Mouse (Mus musculus): ENCODE measurements around the gene Pcdh9. TPM values are rescaled to one million over a fixed set of nuclear protein-coding genes. Genes with fewer than 3 reads are reported as not detected.

The Pcdh9 gene
- total RNA-seq (2014; rRNA removed) (0.37 and 0.54 TPM in 2 replicates), polyA plus RNA-seq (2012; rRNA removed) (0.01 TPM in 1 of 2 replicates, not detected in the other)

DNA sequence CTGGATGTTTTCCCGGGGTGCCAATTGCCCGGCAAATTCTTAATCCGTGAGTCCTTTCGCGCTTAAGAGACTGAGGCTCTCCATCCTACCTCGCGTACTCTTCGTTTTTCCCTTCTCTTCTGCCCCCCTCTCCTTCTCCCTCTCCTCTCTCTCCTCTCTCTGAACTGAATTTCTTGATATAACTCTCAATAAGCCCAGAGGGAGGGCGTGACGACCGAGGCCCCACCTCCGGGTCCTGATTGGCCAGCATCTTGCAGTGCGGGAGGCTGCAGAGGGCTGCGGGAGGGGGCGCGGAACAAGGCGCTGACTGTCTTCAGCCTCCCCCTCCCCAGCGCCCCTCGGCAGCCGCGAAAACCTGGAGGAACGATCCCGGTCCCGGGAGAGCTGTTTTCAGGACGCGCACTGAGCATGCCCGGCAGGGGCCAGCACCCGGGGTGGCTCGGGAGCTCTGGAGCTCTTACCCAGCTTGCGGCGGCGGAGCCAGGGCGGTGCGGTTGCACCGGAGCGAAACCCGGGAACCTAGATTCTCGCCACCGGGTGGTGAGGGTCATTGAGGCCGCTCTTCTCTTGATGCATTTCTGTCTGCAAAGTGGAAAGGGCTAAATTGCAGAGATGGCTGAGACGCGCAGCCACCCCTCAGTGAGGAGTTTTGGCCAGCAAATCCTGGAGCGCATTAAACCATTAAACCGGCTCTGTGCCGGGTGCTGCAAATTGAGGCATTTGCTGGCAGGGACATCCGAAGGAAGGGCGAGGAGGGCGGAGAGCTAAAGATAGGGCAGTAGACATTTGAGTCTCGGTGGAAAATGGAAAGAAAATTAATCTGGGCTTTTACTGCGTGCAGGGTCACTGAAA is at the start of gene Pcdh9:
Pcdh9 (minus strand) TSS at position 161 of the 852 bp plus-strand sequence.
- no peak within 1 kb of the TSS for H3K9ac ChIP-seq (ENCODE audit: low read depth, low read length)
- peak; percentile 2 for DNase-seq (ENCODE audit: extremely low read depth, low read depth, low spot score)
- no peak for TF ChIP-seq POLR2A (IDR thresholded peaks at IDR 0.05; ENCODE audit: extremely low read depth, insufficient read depth, low read length)
- TF ChIP-seq CTCF (IDR thresholded peaks at IDR 0.05; ENCODE audit: low read depth, low read length) = no peak

DNA sequence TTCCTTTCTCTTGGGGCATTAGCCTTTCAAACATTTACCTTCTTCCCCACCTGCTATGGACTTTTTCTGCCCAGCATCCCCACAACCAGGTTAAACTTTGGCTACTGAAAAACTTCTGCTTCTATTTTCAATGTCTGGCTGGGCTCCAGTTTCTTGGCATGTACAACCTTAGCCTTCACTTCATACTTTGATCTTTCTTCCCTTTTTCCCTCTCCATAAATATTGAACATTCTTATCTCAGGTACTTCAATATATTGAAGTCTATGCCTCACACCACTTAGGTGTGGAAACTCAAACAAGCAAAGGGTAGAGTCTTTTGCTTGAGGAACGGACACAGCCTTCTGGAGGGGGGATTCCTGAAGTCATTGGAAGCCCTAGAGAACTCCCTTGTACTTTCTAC is 16.4 kb upstream of the Pcdh9 start:
- Histone ChIP-seq H3K4me1 (ENCODE audit: control insufficient read depth, insufficient read depth, low read length) (no peaks in the 10 kb centered on the region), H3K27me3 (ENCODE audit: control insufficient read depth, insufficient read depth, low read length) (no peaks in the 10 kb centered on the region), H3K27ac (replicated peaks; ENCODE audit: insufficient read depth, low read depth, low read length) (no peak overlapping the region), H3K9ac (ENCODE audit: low read depth, low read length) (no peak overlapping the region), H3K79me2 (ENCODE audit: control insufficient read depth, insufficient read depth, low read length) (no peaks in the 10 kb centered on the region), H3K4me3 (ENCODE audit: insufficient read depth, low read depth, low read length) (no peak overlapping the region), H3K36me3 (ENCODE audit: control insufficient read depth, insufficient read depth, low read length) (no peaks in the 10 kb centered on the region)
- WGBS = 53% methylated on average over 1 of the region's 1 CpGs
- TF ChIP-seq CTCF (IDR thresholded peaks at IDR 0.05; ENCODE audit: low read depth, low read length) = no peak
- no peak for TF ChIP-seq POLR2A (IDR thresholded peaks at IDR 0.05; ENCODE audit: extremely low read depth, insufficient read depth, low read length)
- DNase-seq (ENCODE audit: extremely low read depth, low read depth, low spot score) = no peak

More for the DNA sequence above, at the start of gene Pcdh9:
- Histone ChIP-seq H3K4me3 (ENCODE audit: insufficient read depth, low read depth, low read length) (peak within 1 kb of the TSS; percentile 42), H3K36me3 (ENCODE audit: control insufficient read depth, insufficient read depth, low read length) (no peaks in the 10 kb centered on the region), H3K79me2 (ENCODE audit: control insufficient read depth, insufficient read depth, low read length) (no peaks in the 10 kb centered on the region), H3K27me3 (ENCODE audit: control insufficient read depth, insufficient read depth, low read length) (no peaks in the 10 kb centered on the region; the same call in 1 of the 2 replicates), H3K27ac (replicated peaks; ENCODE audit: insufficient read depth, low read depth, low read length) (no peak within 1 kb of the TSS), H3K4me1 (ENCODE audit: control insufficient read depth, insufficient read depth, low read length) (no peaks in the 10 kb centered on the region)
- 1% methylated on average over 50 of the region's 50 CpGs for WGBS

DNA sequence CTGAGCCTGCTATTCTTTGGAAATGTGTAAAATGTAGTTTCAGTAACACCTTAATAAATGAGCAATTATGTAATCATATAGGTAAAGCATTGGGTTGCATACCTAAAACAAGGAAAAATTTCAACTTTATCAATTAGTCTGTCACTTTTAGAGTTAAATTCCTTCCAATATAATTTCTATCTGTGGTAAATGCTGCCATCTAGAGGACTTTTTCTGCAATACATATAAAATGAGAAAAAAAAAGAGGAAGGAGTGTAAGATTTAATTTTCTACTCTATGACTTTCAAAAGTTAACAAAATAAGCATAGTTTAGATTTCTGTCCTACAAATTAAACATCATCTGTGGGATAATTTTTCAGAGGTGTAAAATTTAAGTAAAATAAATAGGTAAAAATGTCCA is 8.1 kb upstream of the Pcdh9 start:
- Histone ChIP-seq H3K9ac (ENCODE audit: low read depth, low read length) (no peak overlapping the region), H3K27ac (replicated peaks; ENCODE audit: insufficient read depth, low read depth, low read length) (no peak overlapping the region), H3K4me3 (ENCODE audit: insufficient read depth, low read depth, low read length) (no peak overlapping the region), H3K27me3 (ENCODE audit: control insufficient read depth, insufficient read depth, low read length) (no peaks in the 10 kb centered on the region), H3K79me2 (ENCODE audit: control insufficient read depth, insufficient read depth, low read length) (no peaks in the 10 kb centered on the region), H3K4me1 (ENCODE audit: control insufficient read depth, insufficient read depth, low read length) (no peaks in the 10 kb centered on the region), H3K36me3 (ENCODE audit: control insufficient read depth, insufficient read depth, low read length) (no peaks in the 10 kb centered on the region)
- TF ChIP-seq POLR2A (IDR thresholded peaks at IDR 0.05; ENCODE audit: extremely low read depth, insufficient read depth, low read length) = no peak
- TF ChIP-seq CTCF (IDR thresholded peaks at IDR 0.05; ENCODE audit: low read depth, low read length) = peak; percentile 37; the same call in 1 of the 2 replicates
- peak; percentile 15 for DNase-seq (ENCODE audit: extremely low read depth, low read depth, low spot score)

DNA sequence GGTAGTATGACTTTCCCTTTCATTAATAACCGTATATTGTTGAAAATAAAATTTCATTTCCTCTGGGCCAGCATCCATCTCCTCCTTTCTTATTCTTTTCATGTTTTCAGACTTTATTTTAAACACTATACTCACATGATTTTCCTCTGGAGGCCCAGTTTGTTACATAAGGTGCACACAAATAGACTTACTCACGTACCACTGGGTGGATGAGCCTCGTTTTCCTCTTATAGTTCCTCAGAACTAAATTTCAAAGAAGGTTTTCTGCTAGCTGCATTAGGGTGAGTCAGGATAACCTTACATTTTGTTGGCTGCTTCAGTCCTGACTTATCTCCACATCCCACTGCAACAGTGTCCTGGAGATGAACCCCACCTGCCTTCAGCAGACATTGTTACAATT is 4.7 kb upstream of the Pcdh9 start:
- DNase-seq (ENCODE audit: extremely low read depth, low read depth, low spot score) = no peak
- no peaks in the 10 kb centered on the region for H3K79me2 ChIP-seq (ENCODE audit: control insufficient read depth, insufficient read depth, low read length)
- 72% methylated on average over 3 of the region's 3 CpGs for WGBS
- no peak for TF ChIP-seq CTCF (IDR thresholded peaks at IDR 0.05; ENCODE audit: low read depth, low read length)
- no peak for TF ChIP-seq POLR2A (IDR thresholded peaks at IDR 0.05; ENCODE audit: extremely low read depth, insufficient read depth, low read length)
- H3K9ac ChIP-seq (ENCODE audit: low read depth, low read length) = no peak overlapping the region
- no peak overlapping the region for H3K27ac ChIP-seq (replicated peaks; ENCODE audit: insufficient read depth, low read depth, low read length)
- H3K4me1 ChIP-seq (ENCODE audit: control insufficient read depth, insufficient read depth, low read length) = no peaks in the 10 kb centered on the region
- no peaks in the 10 kb centered on the region; the same call in 1 of the 2 replicates for H3K27me3 ChIP-seq (ENCODE audit: control insufficient read depth, insufficient read depth, low read length)
- no peak overlapping the region for H3K4me3 ChIP-seq (ENCODE audit: insufficient read depth, low read depth, low read length)
- no peaks in the 10 kb centered on the region for H3K36me3 ChIP-seq (ENCODE audit: control insufficient read depth, insufficient read depth, low read length)

DNA sequence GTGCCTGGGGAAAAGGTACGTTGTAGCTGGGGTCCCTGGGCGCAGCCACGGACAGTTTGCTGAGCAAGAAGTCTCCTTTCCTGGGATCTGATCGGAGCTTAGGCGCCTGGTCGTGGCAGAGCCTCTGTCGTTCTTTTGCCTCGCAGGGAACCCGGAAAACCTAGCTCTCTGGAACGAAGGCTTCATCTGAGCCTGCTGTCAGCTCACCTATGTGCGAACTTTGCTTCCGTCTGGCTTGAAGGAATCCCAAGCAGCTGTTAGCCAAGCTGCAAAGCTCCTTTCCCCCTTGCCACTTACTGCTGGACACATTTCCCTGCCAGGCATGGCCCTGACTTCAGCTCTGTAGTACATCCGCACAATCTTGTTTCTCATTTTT is 880 bp upstream of the Pcdh9 start:
- DNase-seq (ENCODE audit: extremely low read depth, low read depth, low spot score) = no peak
- 2% methylated on average over 13 of the region's 13 CpGs for WGBS
- Histone ChIP-seq H3K27me3 (ENCODE audit: control insufficient read depth, insufficient read depth, low read length) (no peaks in the 10 kb centered on the region; the same call in 1 of the 2 replicates), H3K27ac (replicated peaks; ENCODE audit: insufficient read depth, low read depth, low read length) (no peak overlapping the region), H3K4me3 (ENCODE audit: insufficient read depth, low read depth, low read length) (no peak overlapping the region), H3K79me2 (ENCODE audit: control insufficient read depth, insufficient read depth, low read length) (no peaks in the 10 kb centered on the region), H3K36me3 (ENCODE audit: control insufficient read depth, insufficient read depth, low read length) (no peaks in the 10 kb centered on the region), H3K4me1 (ENCODE audit: control insufficient read depth, insufficient read depth, low read length) (no peaks in the 10 kb centered on the region), H3K9ac (ENCODE audit: low read depth, low read length) (no peak overlapping the region)
- TF ChIP-seq CTCF (IDR thresholded peaks at IDR 0.05; ENCODE audit: low read depth, low read length) = no peak
- no peak for TF ChIP-seq POLR2A (IDR thresholded peaks at IDR 0.05; ENCODE audit: extremely low read depth, insufficient read depth, low read length)

Data from liver, adult 2 months (tissue).